In the genomic region with DNA sequence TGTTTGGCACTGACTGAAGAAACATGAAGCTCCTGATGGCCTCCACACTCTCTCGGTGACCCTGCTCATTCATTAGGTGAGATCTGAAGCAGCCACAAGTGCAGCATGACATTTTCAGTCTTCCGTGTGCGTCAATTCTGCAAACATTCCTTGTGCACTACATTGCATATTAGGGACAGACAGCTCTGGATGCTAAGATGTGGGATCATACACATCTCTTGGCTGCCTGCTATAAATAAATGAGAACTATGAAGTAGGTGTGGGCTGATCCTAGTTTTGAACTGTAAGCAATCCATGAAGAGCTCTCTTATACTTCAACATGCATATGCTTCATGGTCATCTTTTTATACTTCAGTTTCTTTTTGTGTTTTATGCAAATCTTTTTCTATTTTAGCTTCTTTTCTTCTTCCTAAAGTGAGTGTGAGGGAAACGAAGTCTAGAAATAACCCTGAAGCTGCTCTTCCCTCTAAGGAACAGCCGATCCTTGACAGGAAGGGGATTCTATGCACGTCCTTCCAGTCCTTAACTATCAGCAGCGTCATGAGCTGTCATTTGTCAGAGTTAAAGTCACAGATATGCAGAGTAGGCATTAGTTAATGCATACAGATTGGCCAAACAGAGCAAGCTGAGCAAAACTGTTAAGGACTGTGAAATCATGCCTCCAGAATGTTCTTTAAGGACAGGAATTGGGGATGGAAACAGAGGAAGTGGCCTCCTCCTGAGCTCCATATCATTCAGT, we compare ENCODE assay signal across 13 mouse cellular contexts.
"Had no signal": no experiment of that assay in that cellular context is flagged by ENCODE, and none has a peak within 500 bp of the region (broad histone marks: within the 10 kb centered on the region; RNA-seq: fewer than 3 reads in every experiment).

No protein-coding gene starts in this region.

- H3K9ac ChIP-seq: kidney, embryonic 15.5 days; limb, embryonic 12.5 days; liver, embryonic 14.5 days; midbrain, embryonic 12.5 days; neural tube, embryonic 13.5 days; stomach, embryonic 15.5 days had no signal

- H3K9me3 ChIP-seq: kidney, embryonic 15.5 days; limb, embryonic 12.5 days; midbrain, embryonic 12.5 days; neural tube, embryonic 13.5 days; stomach, embryonic 15.5 days had no signal

- H3K27me3 ChIP-seq: limb, embryonic 12.5 days; midbrain, embryonic 12.5 days; neural tube, embryonic 13.5 days; stomach, embryonic 15.5 days had no signal

- H3K27ac ChIP-seq: kidney, embryonic 15.5 days; liver, embryonic 14.5 days; midbrain, embryonic 12.5 days; neural tube, embryonic 13.5 days; stomach, embryonic 15.5 days had no signal

- H3K4me2 ChIP-seq: kidney, embryonic 15.5 days; limb, embryonic 12.5 days; midbrain, embryonic 12.5 days; neural tube, embryonic 13.5 days; stomach, embryonic 15.5 days had no signal

- ATAC-seq: midbrain, embryonic 16.5 days had no signal

- DNase-seq: kidney, adult 2 months; kidney, postnatal 14 days; lung, postnatal 14 days; retina, postnatal 1 day; right cerebral cortex, postnatal 4 days; thymus, postnatal 4 days had no signal

- H3K36me3 ChIP-seq: kidney, embryonic 15.5 days; limb, embryonic 12.5 days; midbrain, embryonic 12.5 days; neural tube, embryonic 13.5 days; stomach, embryonic 15.5 days had no signal

- H3K4me3 ChIP-seq: kidney, embryonic 15.5 days; limb, embryonic 12.5 days; midbrain, embryonic 12.5 days; neural tube, embryonic 13.5 days; stomach, embryonic 15.5 days had no signal

- H3K4me1 ChIP-seq: kidney, embryonic 15.5 days; midbrain, embryonic 12.5 days had no signal
